Mouse (Mus musculus): ENCODE measurements around the gene Bbs5. TPM values are rescaled to one million over a fixed set of nuclear protein-coding genes. Genes with fewer than 3 reads are reported as not detected.

The Bbs5 gene
- total RNA-seq (2023): 0.55 to 2.5 TPM (median 1.6 TPM) in 4 replicates

GRCm38 (mm10) chr2:69646726-69647490 lies at the start of gene Bbs5:
Gene Bbs5 (plus strand): TSS chr2:69647171.

GRCm38 (mm10) chr2:69669853-69670252 lies 22.9 kb downstream of the Bbs5 start, which contains the start of gene Klhl41:
Gene Klhl41 (plus strand): TSS chr2:69670120.

GRCm38 (mm10) chr2:69712981-69713625 lies 66.1 kb downstream of the Bbs5 start, which contains the start of gene Fastkd1:
Gene Fastkd1 (minus strand): TSS chr2:69713516.

Other genes starting within 250 kb of the Bbs5 start
- not detected in 4 replicates for gene Lrp2, start 61.1 kb upstream of the Bbs5 start, total RNA-seq (2023)
- gene Klhl41, start 22.9 kb downstream of the Bbs5 start, total RNA-seq (2023): 0.23 to 6.4 TPM (median 3.8 TPM) in 4 replicates
- 16.5 to 31.2 TPM (median 30.0 TPM) in 4 replicates for gene Fastkd1, start 66.3 kb downstream of the Bbs5 start, total RNA-seq (2023)
- gene Ppig, start 75.4 kb downstream of the Bbs5 start, total RNA-seq (2023): 103 to 143 TPM (median 125 TPM) in 4 replicates
- gene Ccdc173, start 142.4 kb downstream of the Bbs5 start, total RNA-seq (2023): 2.4 to 3.7 TPM (median 3.1 TPM) in 4 replicates
- 37.4 to 44.4 TPM (median 42.3 TPM) in 4 replicates for gene Phospho2, start 142.5 kb downstream of the Bbs5 start, total RNA-seq (2023)
- 0.22 to 0.79 TPM (median 0.45 TPM) in 3 of 4 replicates, not detected in the other for gene Klhl23, start 174.8 kb downstream of the Bbs5 start, total RNA-seq (2023)
- 156 to 186 TPM (median 171 TPM) in 4 replicates for gene Ssb, start 214.4 kb downstream of the Bbs5 start, total RNA-seq (2023)
- gene Mettl5, start 238.4 kb downstream of the Bbs5 start, total RNA-seq (2023): 14.6 to 20.9 TPM (median 19.3 TPM) in 4 replicates

Measured in B cell, adult 62 days (primary cell).